Mouse (Mus musculus): ENCODE results near the gene Msh6. TPM values are rescaled to one million over a fixed set of nuclear protein-coding genes. Genes with fewer than 3 reads are reported as not detected.
"Not testable (repeated sequence)": the region's sequence is repeated elsewhere in the genome, so short reads cannot be mapped to it uniquely, and the experiment has no call there.

Gene Msh6
- total RNA-seq (2021): 10 to 100 TPM; 15.8 to 16.8 TPM
- long read RNA-seq, experiment 1, full-length matches to known transcripts: 13 of 16 reads
- long read RNA-seq, experiment 1, partial matches to known transcripts: 1 of 16 reads
- long read RNA-seq, experiment 1, other reads (novel, unspliced or antisense): 2 of 16 reads
- long read RNA-seq, experiment 2, full-length matches to known transcripts: 8 of 10 reads
- long read RNA-seq, experiment 2, partial matches to known transcripts: 0 of 10 reads
- long read RNA-seq, experiment 2, other reads (novel, unspliced or antisense): 2 of 10 reads

DNA sequence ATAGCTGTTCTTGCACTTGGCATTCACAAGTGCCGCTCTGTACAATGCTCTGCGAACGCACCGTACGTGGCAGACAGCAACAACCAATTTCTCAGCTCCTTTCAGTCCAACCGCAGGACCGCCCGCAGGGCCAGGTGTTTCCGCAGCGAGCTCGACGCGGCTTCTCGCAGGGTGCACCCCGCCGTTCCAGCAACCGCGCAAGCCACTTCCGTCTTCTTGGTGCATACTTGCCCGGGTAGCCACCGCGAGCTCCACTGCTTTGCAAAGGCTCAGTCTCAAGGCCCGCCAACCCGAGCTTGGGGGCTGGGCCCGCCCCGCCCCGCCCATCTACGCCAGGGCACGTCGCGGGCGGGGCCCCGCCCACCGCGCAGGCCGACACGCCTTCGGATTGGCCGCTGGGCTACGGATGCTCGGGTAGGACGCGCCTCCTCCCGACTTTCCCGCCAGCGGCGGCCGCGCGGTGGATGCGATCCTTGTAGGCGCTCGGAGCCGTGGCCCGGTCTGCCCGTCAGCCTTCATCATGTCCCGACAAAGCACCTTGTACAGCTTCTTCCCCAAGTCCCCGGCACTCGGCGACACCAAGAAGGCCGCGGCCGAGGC is at the start of gene Msh6:
Gene Msh6 (plus strand): TSS at position 434 of the 600 bp plus-strand sequence.
- DNase-seq (ENCODE audit: low spot score in 2 of 2): peak; percentile 82 to 84

GRCm38 (mm10) chr17:87934326-87934725 is 40.5 kb upstream of the Msh6 start:
- DNase-seq (ENCODE audit: low spot score in 2 of 2): no peak

DNA sequence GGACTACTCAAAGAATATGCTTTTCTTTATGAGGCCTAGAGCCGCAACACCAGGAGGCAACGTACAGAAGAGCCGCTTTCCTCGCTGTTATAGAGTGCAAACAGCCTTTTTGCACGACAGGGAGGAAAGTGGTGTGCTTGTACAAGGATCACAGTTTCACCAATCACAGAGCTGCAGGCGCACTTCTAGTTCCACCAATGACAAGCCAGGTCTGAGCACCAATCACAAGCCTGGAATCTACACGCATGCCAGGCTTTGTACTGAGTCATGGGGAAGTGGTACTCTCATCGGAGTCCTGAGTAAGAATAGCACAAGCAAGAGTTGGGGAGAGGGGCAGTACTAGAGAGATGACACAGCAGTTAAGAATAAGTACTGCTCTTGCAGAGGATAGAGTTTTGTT is 40.1 kb upstream of the Msh6 start:
- no peak for DNase-seq (ENCODE audit: low spot score in 2 of 2)

- DNase-seq (ENCODE audit: low spot score in 2 of 2): no peak
Observed at GRCm38 (mm10) chr17:87936156-87936555, 38.7 kb upstream of the Msh6 start.

- peak; percentile 85 to 90 for DNase-seq (ENCODE audit: low spot score in 2 of 2)
Observed at GRCm38 (mm10) chr17:87948965-87949584, 25.8 kb upstream of the Msh6 start.

DNA sequence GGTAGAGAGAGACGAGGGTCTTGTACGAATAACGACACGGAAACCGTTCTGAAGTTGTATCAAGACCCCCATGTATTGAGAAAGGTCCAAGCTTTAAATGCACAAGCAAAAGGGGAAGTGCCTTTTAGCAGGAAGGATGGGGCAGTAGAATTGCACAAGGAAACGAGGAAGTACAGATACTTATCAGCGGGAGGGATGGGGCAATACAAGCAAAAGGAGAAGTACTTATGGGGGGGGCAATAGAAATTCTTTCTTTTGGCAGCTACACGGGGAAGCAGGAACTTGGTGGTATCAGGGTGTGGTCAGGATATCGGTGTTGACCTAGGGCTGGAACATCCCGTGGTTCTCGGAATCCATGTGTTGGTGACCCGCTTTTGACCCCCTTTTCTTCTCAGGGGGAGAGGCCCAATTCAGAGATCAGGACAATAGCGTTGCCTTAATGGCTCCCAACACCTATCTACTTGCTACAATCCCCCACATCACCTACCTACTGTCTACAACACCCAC is 20.2 kb upstream of the Msh6 start:
- DNase-seq (ENCODE audit: low spot score in 2 of 2): not testable (repeated sequence)

DNA sequence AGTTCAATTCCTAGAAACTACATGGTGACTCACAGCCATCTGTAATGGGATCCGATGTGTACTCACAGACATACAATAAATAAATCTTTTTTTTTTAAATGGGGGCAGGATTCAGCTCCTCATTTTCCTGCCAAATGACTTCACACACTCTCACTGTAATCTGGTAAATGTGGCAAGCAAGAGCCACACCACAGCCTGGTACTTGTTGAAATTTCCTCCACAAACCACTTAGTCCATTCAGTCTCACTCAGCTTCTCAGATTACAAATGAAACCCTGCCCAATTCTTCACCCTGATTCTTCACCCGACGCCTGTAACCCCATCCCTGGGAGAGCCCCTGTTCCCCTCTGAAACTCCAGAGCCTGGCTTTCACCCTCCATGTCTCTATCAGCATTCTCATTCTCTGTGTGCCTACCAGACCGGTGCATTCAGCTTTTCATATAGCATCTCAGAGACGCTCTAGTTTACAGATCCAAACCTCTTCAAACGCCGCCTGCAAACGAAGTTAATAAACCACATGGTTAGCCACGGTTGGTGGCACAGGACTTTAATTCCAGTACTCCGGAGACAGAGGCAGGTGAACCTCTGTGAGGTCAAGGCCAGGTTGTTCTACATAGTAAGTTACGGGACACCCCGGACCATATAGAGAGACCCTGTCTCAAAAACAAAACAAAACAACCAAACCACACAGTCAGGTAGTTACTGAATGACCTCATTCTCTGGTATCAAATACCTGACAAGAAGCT is 17.6 kb upstream of the Msh6 start:
- DNase-seq (ENCODE audit: low spot score in 2 of 2): no peak

DNA sequence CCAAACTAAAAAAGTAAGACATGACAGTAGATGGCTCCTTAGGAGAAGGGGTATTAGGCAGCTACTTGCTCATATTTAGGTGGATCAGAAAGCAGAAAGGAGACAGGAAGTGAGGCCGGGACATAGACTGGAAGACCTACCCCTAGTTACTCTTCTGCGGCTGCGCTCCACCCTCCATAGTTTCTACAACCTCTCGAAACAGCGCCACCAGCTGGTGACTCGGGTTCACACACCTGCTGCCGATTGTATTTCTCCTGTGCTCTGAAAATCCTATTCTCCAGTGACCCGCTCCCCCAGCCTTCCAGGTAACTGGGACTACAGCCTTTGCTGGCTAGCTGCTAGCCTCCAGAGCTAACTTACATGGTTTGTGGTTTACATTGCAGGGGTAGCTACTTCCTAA is 16.6 kb upstream of the Msh6 start:
- peak in 1 of 2 experiments; percentile 6 for DNase-seq (ENCODE audit: low spot score in 2 of 2)

DNA sequence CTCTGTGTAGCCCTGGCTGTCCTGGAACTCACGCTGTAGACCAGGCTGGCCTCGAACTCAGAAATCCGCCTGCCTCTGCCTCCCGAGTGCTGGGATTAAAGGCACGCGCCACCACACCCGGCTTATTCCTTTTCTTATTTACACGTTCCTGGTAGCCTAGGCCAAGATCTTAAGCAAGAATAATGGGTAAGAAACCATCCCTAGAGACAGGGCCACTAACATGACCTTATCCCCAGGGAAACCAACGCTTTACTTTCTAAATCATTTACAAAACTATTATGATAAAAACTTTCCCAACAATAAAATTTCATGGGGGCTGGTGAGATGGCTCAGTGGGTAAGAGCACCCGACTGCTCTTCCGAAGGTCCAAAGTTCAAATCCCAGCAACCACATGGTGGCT is 15.5 kb upstream of the Msh6 start:
- not testable (repeated sequence) for DNase-seq (ENCODE audit: low spot score in 2 of 2)

DNA sequence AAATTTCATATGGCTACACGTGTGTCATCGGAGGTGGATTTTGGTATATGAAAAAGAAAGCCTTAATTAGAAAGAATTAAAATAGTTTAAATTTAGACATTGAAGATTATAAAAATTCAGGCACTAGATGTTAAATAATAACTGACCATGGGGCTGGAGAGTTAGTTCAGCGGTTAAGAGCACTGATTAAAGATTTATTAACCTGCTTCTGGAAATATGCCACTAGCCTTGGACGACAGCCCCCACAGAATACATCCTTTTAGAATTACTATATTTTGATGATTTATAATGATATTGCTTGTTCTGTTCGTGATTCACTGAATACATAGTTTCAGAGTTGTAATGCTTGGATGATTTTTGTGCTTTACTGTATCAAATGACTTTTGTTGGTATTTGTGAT is 14.9 kb upstream of the Msh6 start:
- not testable (repeated sequence) for DNase-seq (ENCODE audit: low spot score in 2 of 2)

- DNase-seq (ENCODE audit: low spot score in 2 of 2): no peak
Observed at GRCm38 (mm10) chr17:87963081-87964075, 11.5 kb upstream of the Msh6 start.

DNA sequence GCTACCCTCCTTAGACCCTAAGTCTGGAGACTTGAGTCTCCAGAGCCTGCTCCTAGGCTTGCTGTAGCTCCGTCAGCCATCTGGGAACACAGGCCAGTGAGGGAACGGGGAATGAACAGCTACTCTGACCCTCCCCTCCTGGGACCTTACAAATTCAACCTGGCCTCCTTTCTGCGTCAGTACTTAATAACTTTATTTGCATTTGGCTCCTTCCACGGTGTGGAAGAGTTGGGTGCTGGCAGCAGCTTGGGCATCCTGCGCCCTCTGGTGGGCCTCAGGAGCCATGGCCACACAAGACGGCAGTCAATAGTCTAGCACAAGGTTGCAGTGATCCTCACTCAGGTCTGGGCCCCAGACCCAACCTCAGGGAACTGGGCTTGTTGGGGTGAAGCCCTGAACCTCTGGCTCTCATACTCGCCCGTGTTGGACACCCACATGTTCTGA is 6.4 kb upstream of the Msh6 start:
- DNase-seq (ENCODE audit: low spot score in 2 of 2): not testable (repeated sequence)

- DNase-seq (ENCODE audit: low spot score in 2 of 2): not testable (repeated sequence)
Observed at GRCm38 (mm10) chr17:87971696-87972591, 2.9 kb upstream of the Msh6 start.

GRCm38 (mm10) chr17:87972856-87973255 is 2.0 kb upstream of the Msh6 start:
- DNase-seq (ENCODE audit: low spot score in 2 of 2): no peak

DNA sequence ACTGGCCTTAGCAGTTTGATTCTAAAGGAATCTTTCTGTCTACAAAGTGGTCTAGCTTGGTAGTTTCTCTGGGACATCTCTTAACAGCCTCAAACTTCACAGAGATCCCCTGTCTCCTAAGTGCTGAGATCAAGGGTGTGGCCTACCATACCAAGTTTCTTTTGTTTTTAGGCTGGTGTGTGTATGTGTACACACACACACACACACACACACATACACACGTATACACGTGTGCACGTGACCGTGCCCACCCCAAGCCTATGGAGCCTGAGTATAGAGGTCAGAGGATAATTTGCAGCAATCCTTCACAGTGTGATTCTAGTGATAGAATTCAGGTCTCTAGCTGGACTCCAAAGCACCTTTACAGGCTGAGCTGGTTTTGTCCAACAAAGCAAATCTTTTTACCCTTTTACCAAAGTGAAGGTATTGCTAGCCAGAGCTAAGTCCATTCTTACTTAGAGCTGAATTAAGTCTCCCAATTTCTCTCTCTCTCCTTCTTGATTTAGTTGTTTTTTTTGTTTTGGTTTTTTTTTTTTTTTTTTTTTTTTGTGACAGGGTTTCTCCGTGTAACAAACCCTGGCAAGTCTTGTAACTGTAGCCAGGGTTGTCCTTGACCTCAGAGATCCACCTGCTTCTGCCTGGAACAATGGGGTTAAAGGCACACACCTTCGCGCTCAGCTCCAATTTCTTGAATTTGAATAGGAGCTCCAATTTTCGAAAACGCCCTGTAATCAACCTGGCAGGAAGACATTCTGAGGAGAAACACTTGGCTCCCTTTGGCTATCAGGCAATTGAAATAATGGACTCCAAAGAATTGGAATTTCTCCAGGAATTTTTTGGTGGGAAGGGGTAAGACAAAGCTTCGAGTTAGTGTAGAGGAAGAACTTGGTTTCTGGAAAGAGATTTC is 1.3 kb upstream of the Msh6 start:
- DNase-seq (ENCODE audit: low spot score in 2 of 2): no peak

- DNase-seq (ENCODE audit: low spot score in 2 of 2): peak; percentile 31 to 45
Observed at GRCm38 (mm10) chr17:87975229-87975853, 479 bp downstream of the Msh6 start.

- no peak for DNase-seq (ENCODE audit: low spot score in 2 of 2)
Observed at GRCm38 (mm10) chr17:87976154-87976806, 1.4 kb downstream of the Msh6 start.

All from left cerebral cortex, adult 18-20 months (tissue).